Mouse (Mus musculus) neural tube, embryonic 13.5 days (tissue): ENCODE data around the gene F12. TPM values are rescaled to one million over a fixed set of nuclear protein-coding genes. Genes with fewer than 3 reads are reported as not detected.
A peak's percentile ranks its signal among the peaks of the same experiment; 100 is the strongest.

Experiments used
- ATAC-seq: fragments of 200-750 bp; cut with Nextera tagmentation; 2 replicates; pipeline ENCODE4 v1.8.0; 2017; ENCODE audit warnings: low read depth, mild to moderate bottlenecking, moderate TSS enrichment, moderate library complexity
- H3K27ac ChIP-seq: fragments of 300-500 bp; sonication (generic); replicated peaks from 2 replicates; pipeline ENCODE4 v1.5.1; 2015; ENCODE audit warnings: moderate library complexity, mild to moderate bottlenecking, inconsistent platforms
- H3K27me3 ChIP-seq: fragments of 300-500 bp; sonication (generic); 2 replicates; pipeline ENCODE4 v1.6.1; 2015; ENCODE audit warnings: mild to moderate bottlenecking, inconsistent platforms
- H3K36me3 ChIP-seq: fragments of 300-500 bp; sonication (generic); 2 replicates; pipeline ENCODE4 v1.6.1; 2015; ENCODE audit warnings: mild to moderate bottlenecking, inconsistent platforms
- H3K4me1 ChIP-seq: fragments of 300-500 bp; sonication (generic); replicated peaks from 2 replicates; pipeline ENCODE4 v1.6.1; 2015; ENCODE audit warnings: inconsistent platforms
- H3K4me2 ChIP-seq: fragments of 300-500 bp; sonication (generic); 2 replicates; pipeline ENCODE4 v1.6.1; 2015; ENCODE audit warnings: inconsistent platforms, mild to moderate bottlenecking, moderate library complexity
- H3K4me3 ChIP-seq: fragments of 300-500 bp; sonication (generic); 2 replicates; pipeline ENCODE4 v1.5.1; 2015; ENCODE audit warnings: mild to moderate bottlenecking, inconsistent platforms
- H3K9ac ChIP-seq: fragments of 300-500 bp; sonication (generic); 2 replicates; pipeline ENCODE4 v1.6.1; 2015; ENCODE audit warnings: moderate library complexity, mild to moderate bottlenecking, inconsistent platforms
- H3K9me3 ChIP-seq: fragments of 300-500 bp; sonication (generic); 2 replicates; pipeline ENCODE4 v1.6.1; 2016; ENCODE audit warnings: inconsistent platforms
- WGBS: fragments of 180-500 bp; shearing (Covaris S2); methylation state at CpG from one replicate; pipeline ENCODE4 v1.1.7; 2015; 5-methylcytosine and 5-hydroxymethylcytosine counted together
- polyA plus RNA-seq: library from polyadenylated mRNA; unstranded; fragments of >200 nt; fragmentation: Nextera tagmentation; extraction: Ambion mirVana; gene quantifications from 2 replicates; pipeline ENCODE4 v1.2.1, GENCODE M21; 2015

F12 gene
- polyA plus RNA-seq: 0.25 TPM in 1 of 2 replicates, not detected in the other

DNA sequence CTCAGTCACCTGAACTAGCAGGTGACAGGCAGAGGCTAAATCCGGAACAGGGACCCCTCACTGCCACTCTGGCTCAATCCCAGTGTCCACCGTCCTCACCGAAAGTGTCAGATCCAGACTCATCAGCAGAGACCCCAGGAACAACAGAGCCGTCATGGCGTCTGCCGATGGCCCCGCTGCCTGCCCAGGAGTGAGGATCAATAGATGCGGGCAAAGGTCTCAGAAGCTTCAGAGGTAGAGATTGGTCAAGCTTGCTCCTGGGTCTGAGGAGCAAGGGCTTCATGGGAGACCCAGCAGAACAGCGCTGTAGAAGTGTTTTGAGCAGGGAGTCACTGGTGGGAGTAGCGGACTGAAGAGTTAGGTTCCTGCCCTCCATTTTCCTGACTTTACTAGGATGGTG, at the start of gene F12:
F12 (minus strand) TSS at position 181 of the 400 bp plus-strand sequence.
- H3K4me3 ChIP-seq: no peak within 1 kb of the TSS
- no peak within 1 kb of the TSS for H3K27ac ChIP-seq
- no peaks in the 10 kb centered on the region for H3K36me3 ChIP-seq
- H3K9me3 ChIP-seq: no peaks in the 10 kb centered on the region
- peaks cover under 1% of the 10 kb centered on the region; the same call in 1 of the 2 replicates for H3K4me1 ChIP-seq
- H3K9ac ChIP-seq: no peak within 1 kb of the TSS
- peaks cover 18% of the 10 kb centered on the region for H3K27me3 ChIP-seq
- no peak within 1 kb of the TSS for H3K4me2 ChIP-seq
- 93% methylated on average over 10 of the region's 10 CpGs for WGBS
- no peak for ATAC-seq

GRCm38 (mm10) chr13:55476256-55476655, 49.7 kb upstream of the F12 start:
- no peak overlapping the region for H3K4me2 ChIP-seq
- H3K36me3 ChIP-seq: peaks cover 82% of the 10 kb centered on the region
- H3K9me3 ChIP-seq: no peaks in the 10 kb centered on the region
- H3K27me3 ChIP-seq: no peaks in the 10 kb centered on the region
- no peak for ATAC-seq
- H3K9ac ChIP-seq: peak overlapping the region; percentile 45; the same call in 1 of the 2 replicates
- no peak overlapping the region for H3K4me3 ChIP-seq
- H3K4me1 ChIP-seq: peaks cover 57% of the 10 kb centered on the region
- WGBS: 91% methylated on average over 8 of the region's 8 CpGs
- no peak overlapping the region for H3K27ac ChIP-seq

- no peaks in the 10 kb centered on the region for H3K27me3 ChIP-seq
- H3K4me3 ChIP-seq: no peak overlapping the region
- no peak for ATAC-seq
- no peak overlapping the region for H3K4me2 ChIP-seq
- no peaks in the 10 kb centered on the region for H3K9me3 ChIP-seq
- peak overlapping the region; percentile 45; the same call in 1 of the 2 replicates for H3K9ac ChIP-seq
- 88% methylated on average over 5 of the region's 5 CpGs for WGBS
- peaks cover 77% of the 10 kb centered on the region for H3K36me3 ChIP-seq
- 0 out of 2 replicates have a peak overlapping the region, but pooled peaks have one; percentile 42 for H3K27ac ChIP-seq
- peaks cover 62% of the 10 kb centered on the region for H3K4me1 ChIP-seq
Measured at GRCm38 (mm10) chr13:55475750-55476149, 49.2 kb upstream of the F12 start.

GRCm38 (mm10) chr13:55474621-55475069, 48.1 kb upstream of the F12 start:
- H3K4me1 ChIP-seq: peaks cover 73% of the 10 kb centered on the region
- no peak for ATAC-seq
- peak overlapping the region; percentile 45; the same call in 1 of the 2 replicates for H3K9ac ChIP-seq
- H3K27me3 ChIP-seq: no peaks in the 10 kb centered on the region
- H3K9me3 ChIP-seq: no peaks in the 10 kb centered on the region
- H3K36me3 ChIP-seq: peaks cover 66% of the 10 kb centered on the region
- H3K4me2 ChIP-seq: 0 out of 2 replicates have a peak overlapping the region, but pooled peaks have one; percentile 7
- H3K4me3 ChIP-seq: no peak overlapping the region
- WGBS: 22% methylated on average over 5 of the region's 5 CpGs
- peak overlapping the region; percentile 92 for H3K27ac ChIP-seq

- WGBS: 54% methylated on average over 11 of the region's 11 CpGs
- H3K36me3 ChIP-seq: peaks cover 59% of the 10 kb centered on the region
- peaks cover 80% of the 10 kb centered on the region for H3K4me1 ChIP-seq
- H3K9me3 ChIP-seq: no peaks in the 10 kb centered on the region
- H3K9ac ChIP-seq: peak overlapping the region; percentile 85; the same call in 1 of the 2 replicates
- peak overlapping the region; percentile 93; the same call in 1 of the 2 replicates for H3K4me2 ChIP-seq
- H3K27ac ChIP-seq: peak overlapping the region; percentile 92
- H3K27me3 ChIP-seq: no peaks in the 10 kb centered on the region
- ATAC-seq: no peak
- H3K4me3 ChIP-seq: no peak overlapping the region; the same call in 1 of the 2 replicates
Measured at GRCm38 (mm10) chr13:55473961-55474360, 47.4 kb upstream of the F12 start.

DNA sequence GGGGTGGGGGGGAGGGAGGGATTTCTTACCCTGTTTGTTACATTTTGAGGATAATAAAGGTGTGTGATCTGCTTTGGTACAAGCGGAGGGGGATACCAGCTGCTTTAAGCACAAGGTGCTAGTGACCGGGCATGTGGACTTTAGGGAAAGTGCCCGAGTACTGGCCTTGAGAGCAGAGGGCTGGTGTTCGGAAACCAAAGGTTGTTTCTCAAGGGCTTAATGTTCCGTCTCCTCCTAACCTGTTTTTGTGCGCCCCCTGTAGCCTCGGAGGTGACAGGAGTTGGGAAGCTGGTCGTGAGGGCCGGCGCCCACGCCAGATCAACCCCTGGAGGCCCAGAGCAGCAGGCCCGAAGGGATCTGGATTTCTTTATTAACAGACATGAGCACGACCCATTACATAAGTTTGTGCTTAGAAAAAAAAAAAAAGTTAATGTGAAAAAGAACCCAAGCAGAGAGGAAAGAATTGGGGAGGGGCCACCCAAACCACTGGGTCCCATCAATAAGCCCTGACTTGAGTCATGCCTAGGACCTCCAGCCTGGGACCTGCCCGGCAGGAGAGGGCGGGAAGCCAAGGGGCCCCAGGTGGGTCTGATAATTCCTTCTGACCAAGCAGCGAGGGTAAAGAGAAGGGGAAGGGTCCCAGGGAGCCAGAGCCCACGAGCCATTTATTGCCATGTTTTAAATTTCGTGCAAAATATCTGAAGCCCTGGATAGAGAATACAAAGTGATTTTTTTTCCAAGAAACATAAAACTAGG, 46.7 kb upstream of the F12 start:
- peak overlapping the region; percentile 49 for H3K4me3 ChIP-seq
- H3K36me3 ChIP-seq: peaks cover 53% of the 10 kb centered on the region
- H3K4me1 ChIP-seq: peaks cover 86% of the 10 kb centered on the region
- peak overlapping the region; percentile 92 for H3K27ac ChIP-seq
- ATAC-seq: no peak
- no peaks in the 10 kb centered on the region for H3K27me3 ChIP-seq
- H3K9ac ChIP-seq: peak overlapping the region; percentile 85
- no peaks in the 10 kb centered on the region for H3K9me3 ChIP-seq
- 18% methylated on average over 18 of the region's 18 CpGs for WGBS
- peak overlapping the region; percentile 93 for H3K4me2 ChIP-seq

- WGBS: under 1% methylated on average over 92 of the region's 103 CpGs
- Histone ChIP-seq H3K9ac (peak overlapping the region; percentile 85), H3K27ac (peak overlapping the region; percentile 92), H3K27me3 (no peaks in the 10 kb centered on the region), H3K4me1 (peaks cover 86% of the 10 kb centered on the region), H3K4me2 (peak overlapping the region; percentile 93), H3K4me3 (peak overlapping the region; percentile 49), H3K9me3 (no peaks in the 10 kb centered on the region), H3K36me3 (peaks cover 44% of the 10 kb centered on the region)
- ATAC-seq: peak; percentile 60
Measured at GRCm38 (mm10) chr13:55472132-55473022, 45.8 kb upstream of the F12 start.

- Histone ChIP-seq H3K9me3 (no peaks in the 10 kb centered on the region), H3K9ac (peak overlapping the region; percentile 85), H3K4me1 (peaks cover 86% of the 10 kb centered on the region), H3K4me2 (peak overlapping the region; percentile 93), H3K4me3 (peak overlapping the region; percentile 49), H3K36me3 (peaks cover 38% of the 10 kb centered on the region), H3K27me3 (no peaks in the 10 kb centered on the region), H3K27ac (peak overlapping the region; percentile 92)
- peak; percentile 52 for ATAC-seq
- 0% methylated on average over 31 of the region's 31 CpGs for WGBS
Measured at GRCm38 (mm10) chr13:55471819-55472131, 45.2 kb upstream of the F12 start.

DNA sequence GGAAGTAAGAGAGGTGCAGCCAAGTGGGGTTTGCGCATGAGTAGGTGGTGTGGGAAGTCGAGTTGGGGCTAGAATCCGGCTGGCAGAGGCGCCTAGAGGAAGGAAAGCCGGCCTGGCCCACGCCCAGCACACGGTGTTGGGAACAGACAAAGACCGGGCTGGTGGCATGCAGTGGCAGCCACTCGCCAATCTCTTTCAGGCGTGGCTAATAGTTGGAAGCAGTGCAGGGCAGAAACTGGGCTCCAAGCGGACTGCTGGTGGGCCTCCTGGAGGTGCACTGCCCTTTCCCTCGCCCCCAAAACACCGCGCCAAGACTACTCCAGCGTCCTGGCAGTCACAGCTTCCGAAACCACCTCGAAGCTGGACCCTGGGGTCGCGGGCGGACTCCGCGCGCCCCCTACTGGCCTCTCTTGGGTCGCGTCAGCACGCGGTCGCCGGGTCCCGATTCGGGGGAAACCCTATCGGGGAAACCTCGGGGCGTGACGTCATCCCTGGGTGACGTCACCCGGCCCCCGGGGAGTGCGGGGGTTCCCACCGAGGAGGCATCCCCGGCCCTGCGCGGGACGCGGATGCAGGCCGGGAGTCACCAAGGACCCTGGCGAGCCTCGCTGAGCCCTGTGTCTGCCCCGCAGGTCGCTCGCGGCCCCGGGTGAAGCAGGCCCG, 44.7 kb upstream of the F12 start:
- no peaks in the 10 kb centered on the region for H3K27me3 ChIP-seq
- peak overlapping the region; percentile 92 for H3K27ac ChIP-seq
- 1% methylated on average over 52 of the region's 54 CpGs for whole genome bisulfite sequencing
- no peaks in the 10 kb centered on the region for H3K9me3 ChIP-seq
- H3K4me1 ChIP-seq: peaks cover 90% of the 10 kb centered on the region
- peaks cover 33% of the 10 kb centered on the region for H3K36me3 ChIP-seq
- peak overlapping the region; percentile 93 for H3K4me2 ChIP-seq
- H3K4me3 ChIP-seq: peak overlapping the region; percentile 49
- H3K9ac ChIP-seq: peak overlapping the region; percentile 85
- ATAC-seq: peak; percentile 55

DNA sequence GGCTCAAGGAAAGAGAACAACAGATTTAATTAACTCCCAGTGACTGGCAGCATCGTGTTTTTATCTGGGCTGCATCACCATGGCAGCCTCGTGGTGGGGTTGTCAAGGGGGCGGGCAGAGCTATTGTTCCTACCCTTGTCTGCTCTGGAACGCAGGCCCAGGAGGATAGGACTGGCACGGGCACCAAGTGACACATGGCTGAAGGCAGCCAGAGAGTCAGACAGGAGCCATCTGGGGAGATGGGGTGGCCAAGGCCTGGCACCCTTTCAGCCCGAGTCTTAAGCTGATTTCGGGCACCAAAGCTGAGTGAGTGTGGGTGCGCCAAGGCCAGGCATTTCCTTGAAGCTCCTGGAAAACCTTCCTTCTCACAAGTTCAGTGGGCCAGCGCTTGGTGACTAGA, 43.8 kb upstream of the F12 start:
- Histone ChIP-seq H3K36me3 (peaks cover 24% of the 10 kb centered on the region), H3K9me3 (no peaks in the 10 kb centered on the region), H3K4me2 (peak overlapping the region; percentile 93), H3K4me3 (no peak overlapping the region), H3K4me1 (peaks cover 91% of the 10 kb centered on the region), H3K27me3 (no peaks in the 10 kb centered on the region), H3K27ac (peak overlapping the region; percentile 92), H3K9ac (peak overlapping the region; percentile 85)
- WGBS: 42% methylated on average over 9 of the region's 9 CpGs
- ATAC-seq: no peak

DNA sequence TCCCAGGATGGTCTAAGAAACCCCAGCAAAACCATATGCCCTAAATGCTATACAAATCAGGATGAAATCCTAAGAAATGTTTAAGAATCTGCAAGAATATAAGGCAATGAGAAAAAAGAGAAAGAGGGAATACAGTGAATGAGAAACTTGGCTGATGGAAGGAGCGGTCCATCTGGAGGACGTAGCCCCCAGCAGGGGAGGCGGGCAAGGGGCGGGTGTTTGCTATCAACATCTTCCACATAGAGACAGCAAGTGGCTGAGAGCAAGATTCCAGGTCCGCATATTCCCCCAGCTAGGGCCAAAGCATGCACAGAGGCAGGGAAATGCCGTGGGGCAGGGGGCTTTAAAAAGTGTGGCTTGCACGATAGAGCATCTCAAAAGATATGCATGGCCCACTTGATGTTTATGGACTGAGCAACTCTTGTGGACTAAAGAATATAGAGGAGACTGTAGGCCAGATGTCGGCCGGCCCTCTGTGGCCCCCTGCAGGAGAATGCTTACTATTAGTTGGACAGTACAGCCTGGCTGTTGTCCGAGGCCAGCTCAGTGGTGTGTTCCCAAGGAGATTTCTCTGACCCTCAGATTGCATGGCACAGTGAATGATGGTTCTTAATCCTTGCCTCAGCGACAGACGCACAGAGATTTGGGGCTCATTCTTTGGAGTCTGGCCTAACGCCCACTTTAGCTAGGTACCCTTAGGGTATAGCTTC, 42.4 kb upstream of the F12 start:
- H3K9ac ChIP-seq: no peak overlapping the region
- no peaks in the 10 kb centered on the region for H3K9me3 ChIP-seq
- WGBS: 41% methylated on average over 13 of the region's 13 CpGs
- H3K27me3 ChIP-seq: no peaks in the 10 kb centered on the region
- H3K36me3 ChIP-seq: peaks cover 11% of the 10 kb centered on the region
- H3K27ac ChIP-seq: no peak overlapping the region
- no peak for ATAC-seq
- H3K4me2 ChIP-seq: no peak overlapping the region
- H3K4me3 ChIP-seq: no peak overlapping the region
- H3K4me1 ChIP-seq: peaks cover 87% of the 10 kb centered on the region
